Mouse (Mus musculus): Measurements from ENCODE around the gene Mpi. TPM values are rescaled to one million over a fixed set of nuclear protein-coding genes. Genes with fewer than 3 reads are reported as not detected.

Mpi gene
- total RNA-seq, 4 experiments from 2014 or later = 64.0 to 74.0 (median 66.0) TPM

DNA sequence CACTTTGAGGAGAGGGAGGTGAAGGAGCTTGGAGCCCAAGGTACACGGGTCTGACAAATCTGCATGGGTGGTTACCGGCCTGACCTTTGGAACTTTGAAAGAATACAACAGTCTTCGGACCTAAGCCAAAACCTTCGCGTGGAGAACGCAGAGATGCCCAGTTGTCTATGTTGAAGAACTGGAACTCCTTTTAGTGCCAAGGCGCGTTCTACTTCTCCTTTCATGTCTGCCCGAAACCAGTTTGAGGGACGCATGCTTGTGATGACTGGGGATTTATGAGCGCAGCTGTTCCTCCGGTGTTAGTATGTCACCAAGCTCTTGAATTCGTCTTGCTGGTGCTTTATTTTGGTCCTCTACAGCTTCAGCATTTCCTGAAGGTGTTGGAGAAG, 9.1 kb upstream of the Mpi start:
- DNase-seq (ENCODE audit: low spot score in 2 of 2) = no peak

DNA sequence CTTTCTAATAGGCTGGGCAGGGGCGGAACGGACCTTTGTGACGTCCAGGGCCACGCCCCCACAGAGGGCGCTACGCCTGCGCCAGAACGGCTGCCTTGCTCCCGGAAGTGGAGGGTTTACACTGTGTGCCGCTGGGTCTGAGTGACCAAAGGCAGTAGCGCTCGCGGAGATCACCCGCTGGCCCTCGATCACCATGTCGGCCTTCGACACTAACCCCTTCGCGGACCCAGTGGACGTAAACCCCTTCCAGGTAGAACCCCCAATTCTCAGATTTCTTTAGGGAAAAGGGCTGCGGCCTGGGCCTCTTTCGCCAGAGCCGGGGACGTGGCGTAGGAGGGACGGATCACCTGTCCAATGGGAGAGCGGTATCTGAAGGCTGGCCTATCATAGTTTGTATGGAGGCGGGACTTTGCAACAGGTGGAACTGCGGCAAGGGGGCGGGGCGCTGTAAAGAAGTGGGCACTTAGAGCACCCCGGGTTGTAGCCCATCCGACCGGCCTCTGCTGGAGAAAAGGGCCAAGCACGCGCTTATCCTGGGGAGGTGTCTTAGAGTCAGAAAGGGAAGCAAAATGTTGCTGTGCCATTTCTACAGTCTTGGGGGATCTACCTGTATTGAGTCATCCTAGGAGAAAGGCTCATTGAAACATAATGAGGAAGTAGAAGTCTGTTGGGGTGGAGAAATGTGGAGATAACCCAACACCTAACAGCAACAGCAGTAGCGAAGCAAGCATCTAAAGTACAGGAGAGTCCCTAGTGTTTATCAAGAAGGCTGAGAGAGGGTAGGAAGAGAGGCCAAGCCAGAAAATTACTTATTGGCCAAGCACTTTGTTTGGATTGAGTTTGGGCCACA, 8.5 kb upstream of the Mpi start, which contains the start of gene Scamp2:
Scamp2 (plus strand) TSS at position 83 of the 850 bp plus-strand sequence.
- peak; percentile 91 to 94 for DNase-seq (ENCODE audit: low spot score in 2 of 2)

DNA sequence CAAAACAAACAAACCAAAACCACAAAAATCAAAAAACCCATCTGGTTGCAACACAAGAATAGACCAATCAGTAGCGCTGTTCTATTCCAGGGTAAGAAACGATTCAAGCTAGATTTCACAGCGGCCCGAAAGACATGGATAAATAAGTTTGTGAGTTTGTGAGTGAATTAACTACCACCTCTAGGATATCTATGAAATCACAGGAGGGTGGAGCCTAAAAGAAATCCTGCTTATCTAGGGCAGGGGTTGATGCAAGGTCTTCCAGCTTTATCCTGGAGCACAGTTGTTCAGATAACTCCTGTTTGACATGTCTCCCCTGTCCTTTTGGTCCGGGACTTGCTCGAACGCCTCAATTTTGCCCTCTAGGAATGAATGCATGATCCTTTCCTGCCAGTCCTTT, 7.7 kb upstream of the Mpi start:
- no peak for DNase-seq (ENCODE audit: low spot score in 2 of 2)

DNA sequence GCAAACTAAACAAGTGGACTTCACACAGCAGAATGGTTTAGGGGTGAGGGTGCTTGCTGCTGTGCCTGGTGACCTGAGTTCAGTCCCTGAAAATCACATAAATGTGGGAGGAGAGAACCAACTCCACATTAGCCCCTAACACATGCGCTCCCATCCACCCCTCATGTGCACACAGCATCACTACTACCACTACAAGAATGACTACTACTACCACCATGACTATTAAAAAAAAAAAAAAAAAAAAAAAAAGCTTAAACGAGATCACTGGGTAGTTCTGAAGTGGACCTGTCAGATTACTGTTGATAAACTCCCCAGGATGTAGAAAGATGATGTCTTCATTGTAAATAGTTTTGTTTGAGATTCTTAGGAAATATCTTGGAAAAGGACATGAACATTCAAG, 7.0 kb upstream of the Mpi start:
- no peak for DNase-seq (ENCODE audit: low spot score in 2 of 2)

DNA sequence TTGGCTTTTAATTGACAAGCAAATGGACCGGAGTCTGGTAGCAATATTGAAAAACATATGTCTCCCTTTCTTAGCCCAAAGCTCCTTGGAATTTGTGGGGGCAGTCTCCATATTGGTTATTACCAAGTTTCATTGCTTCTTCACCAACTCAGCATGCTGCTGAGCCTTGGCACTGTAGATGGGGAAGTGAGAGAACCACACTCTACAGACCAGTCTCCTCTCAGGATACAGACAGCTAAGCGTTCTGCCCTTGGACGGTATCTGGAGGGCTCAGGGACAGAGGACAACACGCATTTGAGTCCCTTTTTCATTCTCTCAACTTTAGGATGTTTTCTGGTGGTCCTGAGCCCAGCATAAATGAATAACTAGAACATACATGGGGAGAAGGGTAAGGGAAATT, 6.1 kb upstream of the Mpi start:
- DNase-seq (ENCODE audit: low spot score in 2 of 2) = no peak

DNA sequence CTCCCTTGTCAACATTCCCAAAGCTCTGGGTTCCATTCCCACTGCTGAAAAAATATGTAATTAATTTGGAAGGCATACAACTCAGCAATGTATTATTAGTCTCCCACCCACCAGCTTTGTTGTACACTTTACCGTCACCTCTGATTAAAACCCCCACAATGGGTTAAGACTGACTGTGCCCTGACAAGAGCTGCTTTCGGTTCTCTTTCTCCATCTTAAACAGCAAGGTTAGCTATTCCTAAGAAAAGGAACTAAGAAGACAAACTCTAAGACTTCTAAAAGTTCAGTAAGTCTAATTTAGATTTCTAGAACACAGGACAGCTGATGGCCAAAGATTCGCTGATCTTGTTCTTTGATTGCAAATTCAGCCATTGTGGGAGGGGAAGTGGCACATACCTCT, 4.7 kb upstream of the Mpi start:
- DNase-seq (ENCODE audit: low spot score in 2 of 2) = no peak

DNA sequence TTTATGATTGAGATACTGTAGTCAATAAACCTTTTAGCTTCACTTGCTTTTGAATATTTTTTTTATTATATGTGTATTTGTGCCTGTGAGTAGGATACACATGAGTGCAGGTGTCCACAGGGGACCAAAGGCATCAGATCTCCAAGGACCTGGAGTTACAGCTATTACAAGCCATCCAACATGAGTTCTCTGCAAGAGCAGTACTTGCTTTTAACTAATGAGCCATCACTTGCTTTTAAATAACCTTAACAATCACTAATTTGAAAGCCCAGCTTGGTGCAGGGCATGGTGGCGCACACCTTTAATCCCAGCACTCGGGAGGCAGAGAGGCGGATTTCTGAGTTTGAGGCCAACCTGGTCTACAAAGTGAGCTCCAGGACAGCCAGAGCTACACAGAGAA, 2.2 kb upstream of the Mpi start:
- no peak for DNase-seq (ENCODE audit: low spot score in 2 of 2)

DNA sequence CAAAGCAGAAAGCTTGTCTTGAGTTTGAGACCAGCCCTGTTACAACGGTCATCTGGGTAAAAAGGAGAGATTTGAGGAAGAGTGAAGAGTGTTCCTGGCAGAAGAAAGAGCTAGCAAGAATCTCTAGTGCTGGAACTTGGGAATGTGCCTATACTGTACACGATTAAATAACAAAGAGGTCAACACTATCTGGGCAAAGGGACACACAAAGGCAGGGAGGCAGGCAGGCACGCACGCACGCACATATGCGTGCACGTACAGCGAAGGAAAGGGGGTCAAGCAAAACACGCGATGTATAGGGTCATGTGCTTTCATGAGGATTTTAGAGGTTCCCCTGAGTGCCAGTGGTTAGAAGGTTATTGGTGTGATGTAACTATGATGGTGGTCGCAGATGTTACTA, 556 bp upstream of the Mpi start:
- DNase-seq (ENCODE audit: low spot score in 2 of 2) = no peak

DNA sequence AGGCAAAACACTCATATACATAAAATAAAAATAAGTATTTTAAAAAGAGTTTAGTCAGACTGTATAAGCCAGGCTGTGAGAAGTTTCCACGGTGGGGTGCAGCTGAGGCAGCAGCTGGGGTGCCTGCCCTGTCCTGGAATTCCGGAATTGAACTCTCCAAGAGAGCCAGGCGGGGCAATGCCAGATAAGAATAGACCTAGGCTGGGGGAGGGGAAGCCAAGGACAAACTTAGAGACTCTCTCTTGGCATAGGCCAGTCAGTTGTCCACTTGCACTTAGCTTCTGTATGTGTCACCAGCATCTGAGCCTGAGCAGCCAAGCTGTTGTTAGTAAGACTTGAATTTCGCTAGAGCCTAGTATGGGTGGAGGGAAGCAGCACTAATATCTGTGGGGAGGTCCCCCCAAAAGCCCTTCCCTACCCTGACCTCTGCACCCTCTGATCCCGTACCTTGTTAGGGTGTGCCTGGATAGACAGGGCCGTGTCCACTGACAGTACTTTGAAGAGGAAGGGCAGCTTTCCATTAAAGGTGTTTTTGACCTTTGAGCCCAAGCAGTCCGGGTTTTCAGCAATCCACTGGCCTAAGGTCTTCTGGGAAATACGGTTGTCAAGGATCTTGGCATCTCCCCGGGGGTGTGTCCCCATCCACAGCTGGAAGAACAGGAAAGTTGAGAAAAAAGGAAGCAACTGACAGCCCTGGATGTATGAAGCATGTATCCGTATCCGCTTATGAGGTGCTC, 2.3 kb downstream of the Mpi start:
- no peak for DNase-seq (ENCODE audit: low spot score in 2 of 2)

DNA sequence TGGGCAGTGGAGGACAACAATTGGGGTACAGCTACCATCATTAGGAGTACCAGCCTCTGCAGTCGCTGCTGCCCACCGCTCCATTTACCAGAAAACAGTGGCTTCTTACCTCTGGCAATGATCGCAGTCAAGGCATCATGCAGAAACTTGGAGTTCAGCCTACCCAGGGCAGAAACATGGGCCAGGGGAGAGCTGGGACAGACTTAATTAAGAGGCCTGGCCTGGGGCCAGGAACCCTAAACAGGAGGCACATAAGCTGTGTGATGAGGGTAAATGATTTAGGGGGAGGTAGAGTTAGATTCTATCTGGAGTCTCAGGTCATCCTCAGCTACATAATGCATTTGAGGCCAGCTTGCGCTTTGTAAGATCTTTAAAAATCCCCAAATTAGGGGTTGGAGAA, 3.4 kb downstream of the Mpi start:
- DNase-seq (ENCODE audit: low spot score in 2 of 2) = no peak

DNA sequence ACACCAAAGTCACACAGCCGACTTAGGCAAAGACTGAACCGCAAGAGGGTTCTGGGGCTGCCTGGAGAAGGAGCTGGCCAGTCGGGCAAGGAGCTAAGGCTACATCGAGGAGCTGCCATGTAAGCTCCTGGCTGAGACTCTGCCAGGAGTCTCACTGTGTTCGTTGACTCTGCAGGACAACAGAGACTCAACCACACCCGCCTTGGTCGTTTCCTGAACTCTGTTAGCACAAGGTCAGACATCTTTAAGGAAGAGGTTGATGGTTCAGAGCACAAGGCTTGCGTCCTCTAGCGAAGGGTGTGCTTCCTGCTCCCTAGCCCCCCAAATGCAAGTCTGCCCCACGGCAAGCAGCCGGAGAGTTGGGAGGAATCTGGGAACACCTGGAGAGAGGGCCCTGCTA, 4.7 kb downstream of the Mpi start:
- no peak for DNase-seq (ENCODE audit: low spot score in 2 of 2)

DNA sequence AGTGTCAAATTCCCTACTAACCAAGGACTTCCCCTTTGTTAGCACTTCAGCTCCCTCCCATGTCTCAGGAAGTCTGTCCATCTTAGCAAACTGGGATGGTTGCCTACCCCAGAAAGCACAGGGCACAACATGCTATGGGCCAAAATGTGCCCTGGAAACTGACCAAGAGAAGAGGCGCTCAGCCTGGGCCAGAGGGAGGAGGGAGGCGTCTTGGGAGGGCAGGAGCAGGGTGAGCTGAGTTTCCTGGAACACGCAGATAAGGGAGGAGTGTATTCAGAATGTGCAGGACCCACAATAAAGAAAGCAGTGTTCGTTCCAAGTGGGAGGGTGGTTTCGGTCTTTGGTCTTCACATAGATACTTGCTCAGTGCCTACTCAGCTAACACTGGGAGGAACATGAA, 5.3 kb downstream of the Mpi start:
- no peak for DNase-seq (ENCODE audit: low spot score in 2 of 2)

DNA sequence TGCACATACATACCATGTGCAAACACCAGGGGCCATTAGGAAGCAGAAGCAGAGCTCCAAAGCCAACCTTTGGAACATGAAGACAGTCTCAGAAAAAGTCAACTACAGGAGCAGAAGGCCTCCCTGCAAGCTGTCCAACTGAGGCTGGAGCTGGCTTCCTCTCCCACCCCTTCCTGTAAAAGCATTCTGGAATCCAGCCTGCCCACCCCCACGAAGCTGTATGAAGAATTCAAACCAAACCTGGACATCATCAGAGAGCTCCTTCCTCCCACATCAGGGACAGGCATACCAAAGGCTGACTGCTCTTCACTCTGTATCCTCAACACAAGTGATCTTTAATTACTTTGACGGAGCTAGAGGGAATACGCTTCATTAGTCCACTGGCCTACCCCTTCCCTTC, 8.6 kb downstream of the Mpi start:
- no peak for DNase-seq (ENCODE audit: low spot score in 2 of 2)

DNA sequence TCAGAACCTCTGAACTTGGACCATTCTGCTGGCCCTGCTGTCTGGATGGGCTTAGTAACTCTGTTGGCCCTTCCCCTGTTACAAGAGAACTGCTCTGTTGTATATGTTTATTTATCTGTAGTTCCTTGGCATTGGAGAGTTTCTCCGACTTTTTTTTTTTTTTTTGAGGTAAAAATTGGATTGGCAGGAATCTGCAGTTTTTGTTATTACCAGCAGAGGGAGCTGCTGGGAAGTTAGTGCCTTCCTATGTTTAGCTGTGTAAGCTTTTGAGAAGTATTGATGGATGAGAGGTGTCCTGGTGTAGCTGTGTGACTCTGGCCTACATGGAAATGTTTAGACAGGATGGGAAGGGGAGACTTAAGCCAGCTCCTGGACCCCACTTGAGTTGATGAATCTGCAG, 11.3 kb downstream of the Mpi start:
- DNase-seq (ENCODE audit: low spot score in 2 of 2) = no peak

DNA sequence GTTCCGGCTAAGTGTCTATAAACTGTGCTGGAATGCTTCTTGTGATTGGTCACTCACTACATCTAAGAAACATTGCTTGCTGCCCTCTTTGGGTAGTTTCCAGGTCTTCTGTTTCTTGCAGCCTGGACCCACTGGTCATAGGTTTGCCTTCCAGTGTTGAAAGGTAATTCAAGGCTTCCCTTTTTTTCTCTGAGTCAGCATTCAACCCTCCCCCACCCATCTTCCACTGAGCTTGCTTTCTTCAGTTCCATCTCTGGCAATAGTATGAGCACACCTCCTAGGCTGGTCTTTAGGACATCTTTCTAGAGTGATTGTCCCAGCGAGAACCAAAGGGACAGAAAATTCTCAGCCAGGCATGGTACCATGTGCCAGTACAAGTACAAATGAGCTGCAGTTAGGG, 13.0 kb downstream of the Mpi start:
- no peak for DNase-seq (ENCODE audit: low spot score in 2 of 2)

DNA sequence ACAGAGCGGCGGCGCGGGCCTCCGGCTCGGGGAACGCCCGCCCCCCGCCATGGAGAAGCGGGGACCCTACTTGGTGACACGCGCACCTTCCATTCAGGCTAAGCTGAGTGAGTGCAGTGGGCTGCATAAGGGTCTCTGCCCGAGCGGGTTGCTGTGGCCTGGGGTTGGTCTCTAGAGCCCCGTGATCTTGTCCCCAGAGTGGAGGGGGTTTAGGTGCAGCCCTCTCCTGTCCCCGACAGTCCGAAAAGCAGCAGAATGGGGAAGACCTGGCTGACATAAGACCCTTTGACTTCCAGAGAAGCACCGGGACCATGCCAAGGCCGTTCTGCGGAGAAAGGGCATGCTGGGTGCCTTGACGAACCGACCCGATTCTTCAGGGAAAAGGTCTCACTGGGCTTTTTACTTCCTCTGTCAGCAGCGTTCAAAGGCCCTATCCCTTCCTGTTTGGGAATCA, 14.8 kb downstream of the Mpi start:
- DNase-seq (ENCODE audit: low spot score in 2 of 2) = no peak

DNA sequence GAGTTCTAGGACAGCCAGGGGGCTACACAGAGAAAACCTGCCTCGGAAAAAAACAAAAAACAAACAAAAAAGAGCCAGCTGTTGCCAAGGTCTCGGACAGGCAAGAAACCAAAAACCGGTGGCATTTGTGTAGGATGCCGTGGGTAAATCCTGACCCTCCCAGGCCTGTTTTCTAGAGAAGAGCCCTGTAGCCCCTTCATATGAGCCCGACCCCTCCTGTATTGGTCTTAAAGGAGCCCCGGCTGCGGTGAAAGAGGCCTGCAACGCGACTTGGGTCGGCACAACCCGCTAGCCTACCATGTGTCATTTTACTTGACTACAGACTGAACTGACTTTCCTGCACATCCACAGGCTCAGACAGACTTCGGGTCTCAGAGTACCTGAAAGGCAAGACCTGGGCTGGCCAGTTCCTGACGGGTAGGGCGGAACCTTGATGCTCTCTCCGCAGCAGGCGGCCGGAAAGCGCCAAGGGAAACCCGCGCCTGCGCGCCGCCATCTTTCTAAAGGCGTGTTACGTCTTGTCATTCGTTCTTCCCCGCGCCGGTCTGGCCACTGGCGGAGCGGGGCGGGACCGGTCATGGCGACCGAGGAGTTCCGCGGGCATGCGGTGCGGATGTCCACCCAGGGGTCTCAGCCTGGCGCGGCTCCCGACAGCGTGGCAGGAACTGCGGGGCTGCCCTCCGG, 15.4 kb downstream of the Mpi start, which contains the start of gene Fam219b:
Fam219b (plus strand) TSS at position 485 of the 684 bp plus-strand sequence.
- DNase-seq (ENCODE audit: low spot score in 2 of 2) = peak; percentile 82 to 89

DNA sequence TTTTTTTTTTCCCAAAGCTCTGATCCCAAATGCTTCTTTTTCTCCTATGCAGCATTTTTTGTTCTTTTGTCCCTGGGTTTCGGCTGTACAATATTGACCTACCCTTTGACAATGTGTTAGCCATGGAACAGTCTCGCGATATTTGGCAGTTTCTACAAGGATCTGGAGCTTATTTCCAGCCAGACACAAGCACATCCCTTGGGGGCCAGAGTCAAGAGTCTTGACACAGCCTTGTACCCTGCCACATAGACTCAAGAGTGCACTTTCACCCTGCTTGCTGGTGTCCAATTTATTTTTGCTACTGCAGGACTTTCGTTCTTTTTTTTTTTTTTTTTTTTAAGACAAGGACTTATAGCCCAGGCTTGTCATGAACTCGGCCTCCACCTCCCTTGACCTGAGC, 16.2 kb downstream of the Mpi start:
- DNase-seq (ENCODE audit: low spot score in 2 of 2) = no peak

DNA sequence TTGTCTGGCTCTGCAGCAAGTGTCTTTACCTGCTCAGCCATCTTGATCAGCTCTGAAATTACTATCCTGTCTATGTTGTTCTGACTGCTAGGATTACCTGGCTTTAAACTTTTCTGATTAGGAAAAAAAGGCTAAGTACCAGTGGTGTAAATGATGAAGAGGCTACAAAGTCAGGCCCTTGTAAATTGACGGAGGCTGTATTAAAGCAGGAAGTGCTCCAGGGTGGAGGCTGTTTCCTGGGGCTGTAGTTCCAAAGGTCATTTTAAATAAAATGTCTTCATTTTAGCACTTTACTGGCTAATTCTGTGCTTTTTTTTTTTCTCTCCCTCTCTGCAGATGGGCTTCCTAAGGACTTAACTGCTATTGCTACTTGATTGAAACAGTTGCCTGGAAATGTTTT, 20.6 kb downstream of the Mpi start:
- DNase-seq (ENCODE audit: low spot score in 2 of 2) = no peak

DNA sequence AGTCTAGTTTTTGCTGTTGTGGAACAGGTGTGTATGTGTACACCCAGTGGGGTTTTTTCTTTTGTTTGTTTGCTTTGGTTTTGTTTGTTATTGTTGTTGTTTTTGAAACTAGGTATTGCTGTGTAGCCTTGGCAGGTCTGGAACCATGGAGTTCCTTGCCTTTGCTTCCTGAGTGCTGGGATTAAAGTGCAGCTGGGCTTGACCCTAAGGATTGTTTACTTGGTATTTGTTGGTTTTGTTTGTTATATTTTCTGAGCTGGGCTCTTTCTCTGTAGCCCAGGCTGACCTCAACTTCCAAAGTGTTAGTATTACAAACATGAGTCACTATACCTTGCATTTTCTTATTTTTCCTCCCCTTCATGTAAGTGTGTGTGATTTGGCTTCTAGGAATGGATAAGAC, 26.1 kb downstream of the Mpi start:
- no peak for DNase-seq (ENCODE audit: low spot score in 2 of 2)

DNA sequence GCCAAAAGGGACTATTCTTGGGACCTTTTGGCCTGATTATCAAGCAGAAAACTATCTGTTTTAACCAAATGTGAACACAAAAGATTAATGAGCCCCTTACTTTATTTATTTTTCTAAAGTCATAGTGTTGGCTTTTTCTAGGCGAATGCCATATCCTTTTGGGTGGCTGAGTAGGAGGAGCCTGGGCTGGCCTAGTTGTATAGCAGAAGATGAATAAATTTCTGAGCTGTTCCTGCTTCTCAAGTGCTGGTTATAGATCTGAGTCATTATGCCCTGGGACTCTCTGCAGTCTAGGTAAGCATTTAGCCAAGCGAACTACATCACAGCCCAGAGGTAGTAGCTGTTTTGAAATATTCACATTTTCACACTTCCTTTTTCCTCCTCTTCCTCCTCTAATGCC, 27.0 kb downstream of the Mpi start:
- DNase-seq (ENCODE audit: low spot score in 2 of 2) = no peak

DNA sequence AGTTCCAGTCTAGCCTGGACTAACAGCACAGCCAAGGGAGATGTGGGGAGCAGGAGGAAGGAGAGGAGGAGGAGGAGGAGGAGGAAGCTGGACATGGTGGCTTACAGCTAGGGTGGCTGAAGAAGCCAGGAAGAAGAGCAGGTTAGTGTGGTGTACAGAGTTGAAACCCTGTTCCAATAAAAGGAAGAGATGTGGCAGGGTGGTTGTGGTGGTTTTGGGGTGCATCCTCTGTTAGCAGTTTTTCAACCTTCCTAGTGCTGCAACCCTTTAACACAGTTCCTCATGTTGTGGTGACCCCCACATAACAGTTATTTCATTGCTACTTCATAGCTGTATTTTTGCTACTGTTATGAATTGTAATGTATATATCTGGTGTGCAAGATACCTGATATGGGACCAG, 28.1 kb downstream of the Mpi start:
- no peak for DNase-seq (ENCODE audit: low spot score in 2 of 2)

All from left cerebral cortex, adult 8-10 months (tissue).